Mouse (Mus musculus) forebrain, embryonic 14.5 days (tissue): ENCODE results near the gene Foxo6. TPM values are rescaled to one million over a fixed set of nuclear protein-coding genes. Genes with fewer than 3 reads are reported as not detected.

Experiments
- ATAC-seq: fragments of 200-750 bp; cut with Nextera tagmentation; 2 replicates; pipeline ENCODE4 v1.8.0; 2017; ENCODE audit warnings: mild to moderate bottlenecking, moderate library complexity
- DNase-seq: peaks from one replicate; pipeline ENCODE4 v3.0.0-alpha.2; 2015; ENCODE audit warnings: low spot score
- H3K27ac ChIP-seq: fragments of 300-500 bp; sonication (generic); 2 replicates; pipeline ENCODE4 v1.5.1; 2014; ENCODE audit warnings: low read depth, mild to moderate bottlenecking, control low read depth, low read length, moderate library complexity
- H3K27me3 ChIP-seq: fragments of 300-500 bp; sonication (generic); replicated peaks from 2 replicates; pipeline ENCODE4 v1.6.1; 2014; ENCODE audit warnings: low read length, control low read depth, mixed read lengths; ENCODE audit not compliant: control insufficient read depth, insufficient read depth
- H3K36me3 ChIP-seq: fragments of 300-500 bp; sonication (generic); 2 replicates; pipeline ENCODE4 v1.6.1; 2014; ENCODE audit warnings: low read length, control low read depth; ENCODE audit not compliant: control insufficient read depth, insufficient read depth
- H3K4me1 ChIP-seq: fragments of 300-500 bp; sonication (generic); 2 replicates; pipeline ENCODE4 v1.6.1; 2014; ENCODE audit warnings: antibody characterized with exemption, low read length, control low read depth; ENCODE audit not compliant: control insufficient read depth, insufficient read depth
- H3K4me2 ChIP-seq: fragments of 300-500 bp; sonication (generic); 2 replicates; pipeline ENCODE4 v1.6.1; 2014; ENCODE audit warnings: mild to moderate bottlenecking, control low read depth, low read length
- H3K4me3 ChIP-seq: fragments of 300-500 bp; sonication (generic); 2 replicates; pipeline ENCODE4 v1.5.1; 2014; ENCODE audit warnings: low read depth, low read length, control low read depth
- H3K9ac ChIP-seq: fragments of 300-500 bp; sonication (generic); 2 replicates; pipeline ENCODE4 v1.6.1; 2014; ENCODE audit warnings: mild to moderate bottlenecking, low read length, control low read depth, moderate library complexity
- H3K9me3 ChIP-seq: fragments of 300-500 bp; sonication (generic); replicated peaks from 2 replicates; pipeline ENCODE4 v1.6.1; 2016; ENCODE audit warnings: low read length, control low read depth, mixed read lengths; ENCODE audit not compliant: control insufficient read depth
- WGBS: fragments of 180-500 bp; shearing (Covaris S2); extraction: QIAGEN DNeasy Blood & Tissue Kit; methylation state at CpG from one replicate; pipeline ENCODE4 v1.1.7; 2014; 5-methylcytosine and 5-hydroxymethylcytosine counted together
- polyA plus RNA-seq: library from polyadenylated mRNA; unstranded; fragments of >200 nt; fragmentation: Nextera tagmentation; extraction: Ambion mirVana; gene quantifications from 2 replicates; pipeline ENCODE4 v1.2.1, GENCODE M21; 2014

The Foxo6 gene
- polyA plus RNA-seq, 1 experiment from 2014 or later = 6.5 TPM

- Histone ChIP-seq H3K4me1 (peaks cover 2% of the 10 kb centered on the region; the same call in 1 of the 2 replicates), H3K4me3 (no peak overlapping the region), H3K27ac (no peak overlapping the region), H3K36me3 (no peaks in the 10 kb centered on the region), H3K9ac (no peak overlapping the region), H3K9me3 (no peaks in the 10 kb centered on the region), H3K27me3 (no peaks in the 10 kb centered on the region), H3K4me2 (no peak overlapping the region)
- WGBS = 9% methylated on average over 6 of the region's 6 CpGs
- ATAC-seq = peak; percentile 72
- DNase-seq = peak; percentile 88
Measured at GRCm38 (mm10) chr4:120230256-120230649, 56.9 kb downstream of the Foxo6 start.

- 81% methylated on average over 13 of the region's 13 CpGs for WGBS
- Histone ChIP-seq H3K9me3 (no peaks in the 10 kb centered on the region), H3K4me2 (no peak overlapping the region), H3K4me3 (no peak overlapping the region), H3K27ac (no peak overlapping the region), H3K9ac (no peak overlapping the region), H3K36me3 (no peaks in the 10 kb centered on the region), H3K4me1 (peaks cover 2% of the 10 kb centered on the region; the same call in 1 of the 2 replicates), H3K27me3 (no peaks in the 10 kb centered on the region)
- DNase-seq = no peak
- ATAC-seq = no peak
Measured at GRCm38 (mm10) chr4:120229505-120230255, 57.5 kb downstream of the Foxo6 start.

GRCm38 (mm10) chr4:120228613-120229012 lies 58.5 kb downstream of the Foxo6 start:
- H3K4me2 ChIP-seq = no peak overlapping the region
- 94% methylated on average over 3 of the region's 3 CpGs for WGBS
- H3K4me3 ChIP-seq = no peak overlapping the region
- H3K27ac ChIP-seq = no peak overlapping the region
- H3K4me1 ChIP-seq = peaks cover 2% of the 10 kb centered on the region; the same call in 1 of the 2 replicates
- H3K9ac ChIP-seq = no peak overlapping the region
- ATAC-seq (no peak), DNase-seq (no peak)
- no peaks in the 10 kb centered on the region for H3K36me3 ChIP-seq
- no peaks in the 10 kb centered on the region for H3K9me3 ChIP-seq
- H3K27me3 ChIP-seq = no peaks in the 10 kb centered on the region

GRCm38 (mm10) chr4:120227224-120227623 lies 59.9 kb downstream of the Foxo6 start:
- DNase-seq = peak; percentile 52
- no peak for ATAC-seq
- no peak overlapping the region for H3K4me3 ChIP-seq
- peaks cover 10% of the 10 kb centered on the region; the same call in 1 of the 2 replicates for H3K4me1 ChIP-seq
- no peaks in the 10 kb centered on the region for H3K36me3 ChIP-seq
- H3K9ac ChIP-seq = no peak overlapping the region
- no peaks in the 10 kb centered on the region for H3K9me3 ChIP-seq
- no peaks in the 10 kb centered on the region for H3K27me3 ChIP-seq
- WGBS = 19% methylated on average over 2 of the region's 2 CpGs
- no peak overlapping the region for H3K27ac ChIP-seq
- no peak overlapping the region for H3K4me2 ChIP-seq

- H3K4me2 ChIP-seq = no peak overlapping the region
- no peaks in the 10 kb centered on the region for H3K27me3 ChIP-seq
- no peak for DNase-seq
- WGBS = 77% methylated on average over 4 of the region's 4 CpGs
- no peak for ATAC-seq
- no peak overlapping the region for H3K27ac ChIP-seq
- H3K4me3 ChIP-seq = no peak overlapping the region
- H3K9me3 ChIP-seq = no peaks in the 10 kb centered on the region
- H3K9ac ChIP-seq = no peak overlapping the region
- H3K4me1 ChIP-seq = peaks cover 14% of the 10 kb centered on the region
- no peaks in the 10 kb centered on the region for H3K36me3 ChIP-seq
Measured at GRCm38 (mm10) chr4:120226682-120227081, 60.5 kb downstream of the Foxo6 start.

- H3K27ac ChIP-seq = peak overlapping the region; percentile 33; the same call in 1 of the 2 replicates
- no peak overlapping the region for H3K4me2 ChIP-seq
- H3K9me3 ChIP-seq = no peaks in the 10 kb centered on the region
- peak; percentile 50 for ATAC-seq
- no peak overlapping the region for H3K4me3 ChIP-seq
- WGBS = 41% methylated on average over 6 of the region's 6 CpGs
- no peaks in the 10 kb centered on the region for H3K36me3 ChIP-seq
- H3K4me1 ChIP-seq = peaks cover 15% of the 10 kb centered on the region
- no peak overlapping the region for H3K9ac ChIP-seq
- peak; percentile 82 for DNase-seq
- no peaks in the 10 kb centered on the region for H3K27me3 ChIP-seq
Measured at GRCm38 (mm10) chr4:120225135-120225780, 61.9 kb downstream of the Foxo6 start.

DNA sequence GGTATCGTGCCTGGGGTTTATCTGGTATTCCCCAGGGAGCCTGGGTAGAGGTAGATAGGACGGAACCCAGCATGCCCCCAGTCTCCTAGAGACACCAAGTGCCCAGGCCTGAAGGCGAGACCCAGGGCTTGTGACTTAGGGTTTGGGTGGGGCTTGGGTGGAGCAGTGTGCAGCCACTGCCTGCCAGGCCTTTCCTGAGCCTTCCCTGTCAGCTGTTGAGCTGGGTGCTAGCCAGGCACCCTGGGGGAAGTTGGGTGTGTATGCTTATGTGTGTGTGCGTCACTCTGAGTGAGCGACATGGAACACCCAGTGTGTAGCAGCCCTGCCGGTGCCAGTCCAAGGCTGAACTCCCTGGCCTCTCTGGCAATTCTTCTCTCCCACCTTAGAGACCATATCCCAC lies 63.3 kb downstream of the Foxo6 start:
- ATAC-seq (peak; percentile 19; the same call in 1 of the 2 replicates), DNase-seq (no peak)
- Histone ChIP-seq H3K4me2 (no peak overlapping the region), H3K27ac (no peak overlapping the region), H3K27me3 (no peaks in the 10 kb centered on the region), H3K36me3 (no peaks in the 10 kb centered on the region), H3K4me3 (no peak overlapping the region), H3K9ac (no peak overlapping the region), H3K4me1 (peaks cover 18% of the 10 kb centered on the region), H3K9me3 (no peaks in the 10 kb centered on the region)
- 68% methylated on average over 6 of the region's 6 CpGs for WGBS

GRCm38 (mm10) chr4:120223108-120223745 lies 63.9 kb downstream of the Foxo6 start:
- DNase-seq (no peak), ATAC-seq (peak; percentile 13; the same call in 1 of the 2 replicates)
- Histone ChIP-seq H3K36me3 (no peaks in the 10 kb centered on the region), H3K4me3 (no peak overlapping the region), H3K27ac (no peak overlapping the region), H3K27me3 (no peaks in the 10 kb centered on the region), H3K4me2 (no peak overlapping the region), H3K9me3 (no peaks in the 10 kb centered on the region), H3K9ac (no peak overlapping the region), H3K4me1 (peaks cover 18% of the 10 kb centered on the region)
- WGBS = 47% methylated on average over 7 of the region's 7 CpGs
